Mouse (Mus musculus) ovary, postnatal 36 days (tissue): ENCODE measurements around the gene Phf20.
"Not testable (repeated sequence)": the region's sequence is repeated elsewhere in the genome, so short reads cannot be mapped to it uniquely, and the experiment has no call there.

Source experiments
- DNase-seq: peaks from one replicate; pipeline ENCODE4 v3.0.0; 2022; ENCODE audit warnings: low spot score, mixed read lengths

The Phf20 gene

DNA sequence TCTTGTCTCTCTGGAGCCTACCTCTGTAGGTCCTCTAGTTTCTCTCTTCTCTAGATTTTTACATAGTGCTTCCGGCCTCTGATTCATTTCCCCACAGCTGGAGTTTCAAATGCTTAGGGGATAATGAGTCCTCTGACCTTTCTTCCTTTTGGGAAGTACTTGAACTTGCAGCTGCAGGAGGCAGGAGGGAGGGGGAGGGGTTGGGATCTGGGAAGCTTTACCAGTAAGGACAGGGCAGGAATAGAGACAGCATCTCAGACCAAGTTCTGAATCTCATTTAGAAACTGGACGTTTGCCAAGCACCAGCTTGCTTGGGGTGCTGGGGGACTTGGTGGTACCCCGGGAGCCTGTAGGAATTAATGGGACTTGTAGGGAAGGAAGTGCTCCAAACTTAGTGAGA is 3.7 kb downstream of the Phf20 start:
- no peak for DNase-seq

DNA sequence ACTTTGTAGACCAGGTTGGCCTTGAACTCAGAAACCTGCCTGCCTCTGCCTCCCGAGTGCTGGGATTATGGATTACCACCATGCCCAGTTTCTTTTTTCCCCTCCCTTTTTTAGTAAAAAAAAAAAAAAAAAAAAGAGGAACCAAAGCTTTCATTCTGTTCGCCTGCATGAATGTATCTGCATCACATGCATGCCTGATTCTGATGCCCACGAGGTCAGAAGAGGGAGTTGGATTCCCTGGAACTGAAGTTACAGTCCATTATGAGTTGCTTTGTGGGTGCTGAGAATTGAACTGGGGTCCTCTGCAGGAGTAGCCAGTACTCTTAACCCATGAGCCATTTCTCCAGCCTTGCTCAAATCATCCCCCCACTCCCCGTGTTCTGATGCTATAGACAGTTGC is 5.2 kb downstream of the Phf20 start:
- DNase-seq = no peak

DNA sequence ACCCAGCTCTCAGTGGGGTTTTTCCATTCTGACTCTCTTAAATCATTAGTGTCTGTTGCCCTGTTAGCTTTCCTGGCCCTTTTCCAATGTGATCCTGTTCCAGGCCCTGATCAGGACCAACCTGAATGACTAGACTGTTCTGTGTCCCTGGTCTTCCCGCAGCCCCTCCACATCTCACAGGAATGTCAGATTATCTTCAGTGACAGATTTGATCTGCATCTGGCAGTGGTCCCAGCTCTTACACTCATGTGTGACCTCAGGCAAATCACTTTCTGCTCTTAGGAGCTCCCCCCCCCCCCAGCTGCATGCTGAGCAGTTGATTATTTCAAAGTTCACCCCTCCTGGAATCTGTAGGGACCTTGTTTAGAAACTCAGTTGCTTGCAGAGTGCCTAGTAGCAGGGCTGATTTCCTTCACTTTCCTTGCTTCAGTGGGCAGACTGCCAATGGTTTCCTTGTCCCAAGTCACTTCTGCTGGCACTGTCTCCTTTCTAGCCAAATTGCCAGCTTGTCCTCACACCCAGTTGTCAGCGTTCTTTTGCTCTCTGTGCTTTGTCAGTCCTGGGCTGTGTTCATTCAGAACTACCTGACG is 6.7 kb downstream of the Phf20 start:
- no peak for DNase-seq

DNA sequence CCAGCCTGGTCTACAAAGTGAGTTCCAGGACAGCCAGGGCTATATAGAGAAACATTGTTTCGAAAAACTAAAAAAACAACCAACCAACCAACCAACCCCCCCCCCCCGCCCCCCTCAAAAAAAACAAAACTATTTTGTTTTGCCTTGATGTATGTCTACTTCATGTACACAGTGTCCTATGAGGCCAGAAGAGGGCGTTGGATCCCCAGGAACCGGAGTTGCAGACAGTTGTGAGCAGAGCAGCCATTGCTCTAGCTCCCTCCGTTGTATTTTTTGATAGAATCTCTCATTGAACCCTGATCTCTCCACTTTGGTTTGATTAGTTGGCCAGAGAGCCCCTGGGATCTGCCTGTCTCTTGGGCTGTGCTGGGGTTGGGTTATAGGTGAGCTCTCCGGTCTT is 7.7 kb downstream of the Phf20 start:
- DNase-seq = no peak

DNA sequence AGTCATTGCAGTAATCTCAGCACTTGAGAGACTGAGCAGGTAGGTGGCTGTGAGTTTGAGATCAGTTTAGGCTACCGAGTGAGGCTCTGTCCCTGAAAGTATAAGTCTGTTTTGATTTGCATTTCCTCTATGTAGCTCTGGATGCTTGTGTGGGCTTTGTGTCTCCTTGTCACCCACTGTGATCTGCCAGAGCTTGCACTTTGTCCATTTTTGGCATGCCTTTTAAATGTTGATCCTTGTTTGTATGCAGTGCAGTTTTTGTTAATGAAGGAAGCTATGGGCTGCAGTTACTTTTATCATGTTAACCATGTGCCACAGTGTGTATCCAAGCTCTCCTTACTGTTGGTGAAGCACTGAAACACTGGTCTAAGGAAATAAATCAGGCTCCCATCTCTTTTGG is 21.5 kb downstream of the Phf20 start:
- DNase-seq = no peak

DNA sequence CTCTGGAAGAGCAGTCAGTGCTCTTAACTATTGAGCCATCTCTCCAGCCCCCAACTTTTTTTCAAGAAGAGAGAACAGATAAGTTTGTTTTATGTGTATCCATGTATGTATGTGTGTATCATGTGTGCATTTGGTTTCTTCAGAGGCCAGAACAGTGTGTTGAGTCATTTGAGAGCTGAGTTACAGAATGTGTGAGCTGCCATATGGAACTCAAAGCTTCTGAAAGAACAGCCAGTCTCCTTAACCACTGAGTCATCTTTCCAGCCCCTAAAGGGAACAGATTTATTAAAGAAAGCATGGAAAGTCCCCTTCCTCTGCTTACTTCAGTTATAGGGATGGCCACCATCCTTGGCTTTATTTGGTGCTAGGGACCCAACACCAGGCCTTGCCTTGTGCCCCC is 25.8 kb downstream of the Phf20 start:
- DNase-seq = no peak

DNA sequence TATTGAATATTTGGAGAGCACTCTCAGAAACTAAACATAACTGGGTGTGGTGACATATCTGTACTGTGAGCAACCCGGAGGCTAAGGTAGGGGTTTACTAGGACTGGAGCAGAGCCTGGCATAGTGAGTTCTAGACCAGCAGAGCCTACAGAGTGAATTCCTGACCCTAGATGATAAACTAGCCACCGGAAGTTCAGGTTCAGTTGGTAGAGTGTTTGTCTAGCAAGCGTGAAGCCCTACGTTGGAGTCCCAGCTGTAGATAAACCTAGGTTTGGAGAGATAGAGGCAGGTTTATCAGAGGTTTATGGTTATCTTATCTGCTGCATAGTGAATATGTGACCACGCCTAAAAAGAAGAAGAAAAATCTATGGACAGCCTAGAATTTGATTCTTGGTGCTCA is 27.8 kb downstream of the Phf20 start:
- DNase-seq = no peak

DNA sequence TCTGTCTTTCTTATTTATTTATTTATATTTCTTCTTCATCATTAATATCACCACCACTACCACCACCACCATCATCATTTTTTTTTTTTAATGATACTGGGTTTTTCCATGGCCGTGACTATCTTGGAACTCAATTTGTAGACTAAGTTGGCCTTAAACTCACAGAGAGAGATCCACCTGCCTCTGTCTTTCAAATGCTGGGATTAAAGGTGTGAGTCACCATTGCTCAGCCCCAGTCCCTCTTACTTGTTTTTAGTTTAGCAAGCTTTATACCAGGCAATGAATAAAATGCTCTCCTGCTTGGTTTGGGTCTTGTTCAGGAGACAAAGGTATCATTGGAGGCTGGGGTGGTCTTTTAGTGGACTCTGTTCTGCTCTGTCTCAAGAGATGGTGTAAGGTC is 31.4 kb downstream of the Phf20 start:
- no peak for DNase-seq

DNA sequence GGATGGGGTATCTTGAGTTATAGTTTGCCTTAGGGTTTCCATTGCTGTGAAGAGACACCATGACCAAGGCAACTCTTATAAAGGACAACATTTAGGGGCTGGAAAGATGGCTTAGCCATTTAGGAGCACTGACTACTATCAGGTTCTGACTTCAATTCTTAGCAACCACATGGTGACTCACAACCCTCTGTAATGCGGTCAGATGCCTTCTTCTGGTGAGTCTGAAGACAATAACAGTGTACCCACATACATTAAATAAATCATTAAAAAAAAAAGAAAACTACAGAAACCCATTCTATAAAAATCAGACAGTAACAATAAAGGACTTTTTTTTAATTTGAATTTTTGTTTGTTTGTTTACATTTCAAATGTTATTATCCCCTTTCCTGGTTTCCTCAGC is 32.9 kb downstream of the Phf20 start:
- no peak for DNase-seq

DNA sequence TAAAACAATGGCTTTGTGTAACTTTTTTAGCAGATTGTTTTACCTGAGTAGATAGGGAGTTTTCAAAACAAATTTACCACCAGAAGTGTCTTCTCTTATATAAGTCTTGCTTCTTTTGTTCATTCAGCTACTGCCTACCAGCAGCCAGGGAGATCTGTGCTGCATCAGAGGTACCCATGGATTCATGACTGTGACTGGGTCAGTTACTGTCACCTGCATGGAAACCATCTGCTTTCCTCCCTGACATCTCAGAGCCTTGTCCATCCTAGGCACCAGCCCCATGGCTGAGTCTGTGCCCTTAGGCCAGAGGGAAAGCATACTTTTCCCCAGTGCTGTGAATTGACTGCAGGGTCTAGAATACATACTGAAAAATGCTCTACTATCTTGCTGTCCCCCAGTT is 35.1 kb downstream of the Phf20 start:
- no peak for DNase-seq

DNA sequence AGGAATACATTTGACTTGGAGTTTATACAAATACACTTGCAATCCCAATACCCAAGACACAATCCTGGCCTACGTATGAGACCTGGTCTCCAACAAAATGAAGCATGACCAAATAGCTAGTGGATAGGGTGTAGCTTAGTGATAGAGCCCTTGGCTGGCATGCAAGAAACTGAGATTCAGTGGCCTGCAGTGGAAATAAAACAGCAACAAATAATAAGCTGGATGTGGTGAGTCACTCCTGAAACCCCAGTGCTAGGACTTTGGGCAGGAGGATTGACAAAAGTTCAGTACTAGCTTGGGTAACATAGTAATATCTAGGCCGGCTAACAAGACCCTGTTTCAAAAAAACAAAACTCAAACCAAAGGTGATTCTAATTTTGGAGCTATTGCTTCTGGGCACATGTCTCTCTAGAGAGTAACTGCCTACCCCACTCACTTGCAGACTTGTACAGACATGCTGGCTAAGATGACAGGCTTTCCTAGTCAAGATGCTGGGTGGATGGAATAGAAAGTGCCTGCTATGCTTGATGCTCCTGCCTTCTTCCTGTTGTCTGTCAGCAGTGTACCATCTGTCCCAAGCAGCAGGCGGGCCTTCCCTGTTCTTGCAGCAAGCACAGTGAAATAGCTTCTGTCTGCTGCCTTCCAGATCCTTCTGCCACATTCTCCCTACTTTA is 37.1 kb downstream of the Phf20 start:
- DNase-seq = no peak

DNA sequence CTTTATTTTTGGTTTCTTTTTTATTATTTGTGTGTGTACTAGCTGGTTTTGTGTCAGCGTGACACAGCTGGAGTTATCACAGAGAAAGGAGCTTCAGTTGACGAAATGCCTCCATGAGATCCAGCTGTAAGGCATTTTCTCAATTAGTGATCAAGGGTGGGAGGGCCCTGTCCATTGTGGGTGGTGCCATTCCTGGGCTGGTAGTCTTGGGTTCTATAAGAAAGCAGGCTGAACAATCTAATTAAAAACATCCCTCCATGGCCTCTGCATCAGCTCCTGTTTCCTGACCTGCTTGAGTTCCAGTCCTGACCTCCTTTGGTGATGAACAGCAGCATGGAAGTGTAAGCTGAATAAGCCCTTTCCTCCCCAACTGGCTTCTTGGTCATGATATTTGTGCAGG is 37.8 kb downstream of the Phf20 start:
- not testable (repeated sequence) for DNase-seq

DNA sequence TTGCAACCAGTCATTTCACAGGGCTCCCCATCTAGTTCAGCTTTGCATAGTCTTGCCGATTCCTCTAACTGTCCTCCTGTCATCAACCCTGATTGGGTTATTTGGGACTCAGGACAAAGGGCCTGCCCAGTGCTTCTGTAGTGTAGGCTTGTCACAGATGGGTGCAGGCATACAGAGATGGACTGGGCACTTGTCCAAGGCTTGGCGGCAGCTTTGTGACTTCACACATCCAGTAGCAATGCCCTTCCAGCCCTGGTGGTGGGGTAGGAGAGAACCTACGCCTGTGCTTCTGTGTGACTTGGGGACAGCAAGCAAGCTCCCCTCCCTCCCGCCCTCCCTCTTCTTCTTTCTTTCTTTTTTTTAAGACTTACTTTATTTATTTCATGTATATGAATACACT is 39.6 kb downstream of the Phf20 start:
- no peak for DNase-seq

DNA sequence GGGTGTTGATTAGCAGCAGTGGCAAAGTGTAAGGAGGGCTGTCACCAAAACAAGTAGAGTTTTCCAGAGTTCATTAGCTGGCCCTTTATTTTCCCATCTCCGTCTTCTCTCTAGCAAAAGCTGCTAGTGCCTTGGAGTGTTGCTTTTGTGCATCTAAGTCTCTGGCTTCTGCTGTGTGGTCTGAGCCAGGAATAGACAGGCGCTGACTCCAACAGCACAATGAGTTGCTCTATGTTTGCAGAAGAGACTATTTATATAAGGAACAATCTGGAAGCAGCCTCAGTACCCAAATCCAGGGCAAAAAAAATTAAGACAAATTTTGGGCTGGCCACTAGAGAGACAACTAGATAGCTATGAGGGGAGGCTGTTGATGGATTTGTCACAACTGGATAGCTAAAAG is 45.4 kb downstream of the Phf20 start:
- no peak for DNase-seq

DNA sequence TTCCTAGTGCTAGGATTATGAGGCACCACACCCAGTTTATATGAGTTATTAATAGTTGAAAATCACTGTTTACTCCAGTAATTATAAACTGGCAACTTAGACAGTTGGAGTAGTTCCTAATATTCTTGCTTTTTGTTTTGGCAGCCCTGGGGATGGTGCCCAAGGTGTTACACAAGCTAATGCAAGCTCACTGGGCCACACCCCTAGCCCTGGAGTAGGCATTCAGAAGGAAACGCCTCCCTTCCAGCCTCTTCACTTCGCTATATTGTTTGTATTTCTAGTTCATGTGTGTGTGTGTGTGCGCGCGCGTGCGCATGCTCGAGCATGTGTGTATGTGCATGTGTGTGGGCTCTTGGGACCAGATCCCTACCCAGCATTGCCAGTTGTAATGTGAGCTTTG is 46.7 kb downstream of the Phf20 start:
- no peak for DNase-seq

DNA sequence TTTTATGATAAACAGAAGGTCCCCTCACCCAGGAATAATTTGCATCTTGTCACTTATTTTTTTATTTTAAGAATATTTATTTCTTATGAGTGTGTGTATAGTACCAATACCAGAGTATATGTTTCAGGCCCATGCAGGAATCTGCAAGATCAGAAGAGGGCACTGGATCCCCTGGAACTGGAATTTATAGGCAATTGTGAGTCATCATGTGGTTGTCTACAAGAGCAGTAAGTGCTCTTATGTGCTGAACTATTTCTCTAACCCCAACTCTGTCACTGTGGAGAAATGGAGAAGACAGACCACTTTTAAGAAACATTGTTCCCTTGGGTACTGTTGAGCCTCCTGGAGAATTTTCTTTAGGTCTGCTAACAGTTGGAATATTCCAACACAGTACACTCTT is 51.3 kb downstream of the Phf20 start:
- no peak for DNase-seq

DNA sequence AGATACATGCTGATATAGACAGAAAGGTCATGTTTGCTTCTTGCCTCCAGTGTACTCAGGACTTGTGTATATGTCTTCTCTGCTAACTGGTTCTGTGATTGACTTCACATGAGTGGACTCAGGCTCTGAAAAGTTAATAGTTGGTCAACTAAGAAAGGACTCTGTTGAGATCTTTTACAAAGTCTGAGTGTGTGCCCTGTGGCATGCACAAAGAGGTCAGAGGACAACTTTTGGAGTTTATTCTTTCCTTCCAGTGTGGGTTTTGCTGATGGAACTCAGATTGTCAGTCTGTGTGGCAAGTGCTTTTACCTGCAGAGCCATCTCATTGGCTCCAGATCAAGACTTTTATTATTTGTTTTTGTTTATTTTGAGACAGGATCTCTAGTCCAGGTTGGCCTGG is 54.5 kb downstream of the Phf20 start:
- no peak for DNase-seq

DNA sequence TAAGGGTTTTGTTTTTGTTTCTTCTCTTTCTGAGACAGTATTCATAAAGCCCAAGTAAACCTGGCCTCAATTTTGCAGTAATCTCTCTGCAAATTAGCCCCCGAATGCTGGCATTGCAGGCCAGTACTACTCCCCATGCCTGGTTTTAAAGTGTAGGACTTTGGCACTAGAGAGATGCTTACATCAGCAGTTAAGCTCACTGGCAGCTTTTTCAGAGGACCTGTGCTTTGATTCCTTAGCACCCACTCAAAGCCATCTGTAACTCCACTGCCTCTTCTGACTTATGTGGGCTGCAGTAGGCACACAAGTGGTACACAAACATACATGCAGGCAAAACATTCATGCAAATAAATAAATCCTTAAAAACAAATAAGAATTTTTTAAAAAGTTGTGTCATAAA is 55.0 kb downstream of the Phf20 start:
- no peak for DNase-seq

DNA sequence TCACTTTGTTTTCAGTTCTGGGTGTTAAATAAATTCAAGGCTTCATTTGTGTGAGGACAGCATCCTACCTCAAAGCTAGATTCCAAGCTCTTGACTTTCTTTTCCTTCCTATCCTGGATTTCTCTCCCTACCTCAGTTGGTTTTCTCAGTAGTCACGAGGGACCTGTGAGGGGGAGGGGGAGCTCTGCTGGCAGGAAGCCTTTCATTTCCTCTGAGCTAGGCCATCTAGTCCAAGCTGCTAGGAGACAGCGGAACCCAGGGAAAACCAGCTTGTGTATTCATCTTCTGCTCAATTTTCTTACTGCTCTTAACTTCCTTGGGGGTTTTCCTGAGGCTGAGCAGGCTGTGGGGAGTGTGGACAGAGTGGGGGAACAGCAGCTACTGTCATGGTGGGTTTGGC is 60.8 kb downstream of the Phf20 start:
- DNase-seq = no peak

DNA sequence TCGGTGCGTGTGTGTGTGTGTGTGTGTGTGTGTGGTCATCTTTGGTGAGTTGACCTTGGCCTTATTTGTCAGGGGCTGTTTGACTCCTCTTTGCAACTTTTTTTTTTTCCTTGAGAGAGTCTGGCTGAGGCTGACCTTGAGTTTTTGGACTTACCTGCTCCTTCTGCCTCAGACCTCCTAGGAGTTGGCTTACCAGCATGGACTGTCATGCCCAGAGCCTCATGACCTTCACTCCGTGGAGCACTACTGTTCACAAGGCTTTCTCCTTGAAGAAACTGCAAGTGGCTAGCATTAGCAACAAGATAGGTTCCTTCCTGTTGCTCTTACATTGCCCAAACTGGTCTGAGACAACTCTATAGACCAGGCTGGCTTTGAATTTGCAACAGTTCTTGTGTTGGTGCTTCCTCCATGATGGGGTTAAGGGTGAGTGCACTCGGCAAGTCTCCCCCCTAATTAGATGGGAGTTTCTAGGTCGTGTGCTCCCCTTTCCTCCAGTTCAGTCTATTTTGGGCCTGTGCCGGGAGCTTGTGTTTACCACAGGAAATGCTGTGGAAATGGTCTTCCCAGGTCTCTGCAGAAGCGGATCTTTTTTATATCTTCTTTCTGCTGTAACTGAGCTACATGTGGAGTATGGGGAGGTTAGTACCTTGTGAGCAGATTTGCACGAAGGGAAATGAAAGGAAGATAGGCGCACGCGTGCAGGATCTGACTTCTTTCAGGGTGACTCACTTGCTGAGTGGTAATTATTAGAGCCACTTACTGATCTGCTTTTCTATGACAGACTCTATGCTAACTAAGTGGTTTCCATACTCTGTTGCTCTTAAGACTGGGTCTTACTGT is 61.9 kb downstream of the Phf20 start:
- DNase-seq = no peak

DNA sequence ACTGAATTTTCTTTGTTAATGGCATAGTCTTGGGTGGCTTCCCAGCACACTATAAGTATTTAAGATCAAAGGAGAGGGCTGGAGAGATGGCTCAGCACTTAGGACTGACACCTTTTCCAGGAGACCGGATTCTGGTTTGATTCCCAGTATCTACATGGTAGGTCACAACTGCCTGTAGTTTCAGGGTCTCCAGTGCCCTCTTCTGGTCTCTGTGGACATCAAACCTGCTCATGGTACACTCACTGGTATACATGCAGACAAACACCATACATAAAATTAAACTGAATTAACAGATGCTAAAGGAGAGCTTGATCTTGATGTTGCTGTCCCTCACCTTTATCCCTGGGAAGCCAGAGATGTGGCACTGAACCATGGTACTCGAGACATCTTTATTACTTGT is 64.7 kb downstream of the Phf20 start:
- no peak for DNase-seq

DNA sequence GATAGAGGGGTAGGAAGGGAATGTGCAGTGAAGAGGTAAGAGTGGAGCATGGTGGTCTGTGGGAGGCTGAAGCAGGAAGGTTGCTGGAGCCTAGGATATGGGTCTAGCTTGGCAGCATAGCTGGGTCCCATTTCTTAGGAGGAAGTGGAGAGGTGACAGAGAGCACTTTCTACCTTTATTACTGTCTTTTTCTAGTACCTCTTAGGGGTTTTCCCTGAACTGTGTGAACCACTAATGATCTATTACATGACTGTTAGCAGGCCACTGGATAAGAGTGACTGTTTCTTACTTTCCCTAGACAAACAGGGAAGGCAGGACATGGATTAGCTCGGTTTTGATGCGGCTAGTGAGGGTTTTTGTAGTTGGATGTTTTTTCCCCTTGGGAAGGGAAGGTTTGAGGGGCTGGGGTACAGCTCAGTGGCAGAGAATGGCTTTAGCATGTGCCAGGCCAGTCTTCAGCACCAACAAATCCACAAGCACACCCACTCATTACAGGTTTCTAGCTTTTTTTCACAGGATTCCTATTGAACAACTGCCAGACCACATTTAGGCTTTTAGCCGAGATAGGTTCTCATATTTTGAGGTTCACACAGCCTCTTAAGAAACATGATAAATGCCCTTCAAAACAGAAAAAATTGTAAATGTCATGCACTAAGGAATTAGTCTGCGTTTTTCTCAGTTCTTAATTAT is 67.1 kb downstream of the Phf20 start:
- no peak for DNase-seq

DNA sequence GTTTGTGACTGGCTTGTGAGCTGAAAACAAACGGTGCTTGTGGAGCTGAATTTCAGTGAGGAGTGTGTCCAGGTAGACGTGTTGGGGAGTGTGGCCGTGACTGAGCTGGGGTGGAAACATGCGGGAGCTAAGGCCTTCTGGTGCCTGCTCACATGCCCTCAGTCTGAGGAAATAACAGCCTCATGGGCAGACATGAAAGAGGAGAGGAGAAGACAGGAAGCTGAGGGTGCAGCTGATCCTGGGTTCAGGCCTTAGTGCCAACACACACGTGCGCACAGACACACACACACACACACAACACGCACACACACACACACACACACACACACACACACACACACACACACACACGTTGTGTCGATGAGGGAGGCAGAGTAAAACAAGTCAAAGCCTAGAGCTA is 71.4 kb downstream of the Phf20 start:
- DNase-seq = no peak
